Mouse (Mus musculus) olfactory bulb, adult 2 months (tissue): Measurements from ENCODE around the gene Olfr1465.

Experiments used
- CTCF ChIP-seq: fragments of 200-500 bp; IDR thresholded peaks from 2 replicates; pipeline ENCODE4 v1.5.1; 2012; ENCODE audit warnings: low read depth, mild to moderate bottlenecking, low read length, moderate library complexity; ENCODE audit not compliant: insufficient read depth
- POLR2A ChIP-seq: fragments of 200-500 bp; IDR thresholded peaks from 2 replicates; pipeline ENCODE4 v1.6.1; 2012; ENCODE audit warnings: mild to moderate bottlenecking, low read depth, low read length, moderate library complexity; ENCODE audit not compliant: insufficient read depth

GRCm38 (mm10) chr19:13361936-13362335, 46.6 kb upstream of the Olfr1465 start, which contains the start of gene Olfr1467:
- no peak for TF ChIP-seq POLR2A
- TF ChIP-seq CTCF: no peak
